Mouse (Mus musculus) lung, postnatal 4 days (tissue): ENCODE data around the gene Eif2ak4.

ENCODE experiments used
- DNase-seq, 2 experiments: peaks; one replicate each; pipeline ENCODE4 v3.0.0; 2021

The Eif2ak4 gene

DNA sequence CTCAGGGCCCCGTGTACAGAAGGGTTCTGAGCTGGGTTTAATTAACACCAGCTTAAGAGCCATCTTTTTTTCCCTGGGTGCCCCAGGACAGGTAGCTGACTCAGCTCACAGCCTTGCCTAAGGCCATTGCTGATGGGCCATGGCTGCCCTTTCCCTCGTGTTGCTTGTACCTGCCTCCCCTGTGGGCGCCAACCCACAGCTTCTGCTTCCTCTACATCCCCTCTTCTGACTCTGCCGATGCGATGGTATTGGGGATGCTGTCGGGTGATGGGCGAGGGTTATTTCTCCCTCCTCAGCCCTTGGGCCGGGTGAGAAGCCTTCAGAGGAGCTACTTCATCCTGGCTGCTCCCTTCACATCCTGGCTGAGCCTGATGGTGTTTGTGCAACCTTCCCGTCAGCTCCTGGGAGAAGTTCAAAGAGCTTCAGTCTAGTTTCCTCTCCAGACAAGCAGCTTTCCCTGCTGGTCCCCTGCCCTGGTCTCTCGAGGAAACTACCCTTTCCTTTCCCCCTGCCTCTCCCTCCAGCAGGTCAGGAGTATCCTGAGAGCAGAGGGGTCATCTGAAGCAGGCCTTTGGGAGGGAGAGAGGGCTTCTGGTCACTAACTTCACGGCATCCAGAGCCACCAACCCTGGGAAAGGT is 123.5 kb downstream of the Eif2ak4 start:
- DNase-seq: no peak

DNA sequence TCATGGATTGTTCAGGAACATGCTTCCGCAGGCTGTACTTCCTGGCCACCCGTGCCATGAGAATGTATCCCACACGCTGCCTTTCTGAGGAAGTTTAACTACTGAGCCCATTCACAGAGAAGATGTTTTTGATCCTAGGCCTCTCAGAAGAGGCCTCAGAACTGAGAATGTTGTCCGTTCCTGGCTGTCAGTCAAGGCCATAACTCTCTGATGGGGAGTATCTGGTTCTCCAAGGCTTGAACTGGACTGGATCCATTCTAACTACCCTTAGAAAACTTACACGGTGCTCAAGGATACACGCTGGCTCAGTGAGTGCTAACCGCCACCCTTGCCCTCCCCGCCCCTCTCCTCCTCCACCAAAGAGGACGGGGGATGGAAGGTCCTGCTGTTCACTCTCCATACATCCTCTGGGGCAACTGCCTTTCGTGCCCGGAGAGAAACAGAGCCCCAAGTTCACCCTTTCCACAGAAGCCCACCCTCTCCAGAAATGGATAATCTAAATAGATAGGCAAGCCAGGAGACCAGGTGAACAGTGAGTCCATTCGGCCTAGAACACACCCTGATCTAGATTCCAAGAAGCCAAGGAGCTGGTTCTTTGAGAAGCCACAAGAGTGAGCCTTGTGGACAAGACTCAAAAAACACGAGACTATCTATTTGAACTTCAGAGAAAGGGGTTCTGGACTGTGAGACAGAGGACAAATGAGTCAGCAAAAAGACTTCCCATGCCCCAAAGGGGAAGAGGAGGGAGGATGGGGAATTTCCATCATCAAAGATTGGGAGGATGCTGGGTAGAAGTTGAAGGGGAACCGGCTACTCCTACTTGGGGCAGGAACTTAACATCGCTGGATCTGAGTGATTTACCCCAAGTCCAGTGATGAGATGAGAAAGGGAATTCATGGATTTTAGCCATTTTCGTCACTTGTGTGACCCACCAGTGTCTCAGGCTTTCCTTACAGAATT is 124.3 kb downstream of the Eif2ak4 start:
- no peak for DNase-seq

DNA sequence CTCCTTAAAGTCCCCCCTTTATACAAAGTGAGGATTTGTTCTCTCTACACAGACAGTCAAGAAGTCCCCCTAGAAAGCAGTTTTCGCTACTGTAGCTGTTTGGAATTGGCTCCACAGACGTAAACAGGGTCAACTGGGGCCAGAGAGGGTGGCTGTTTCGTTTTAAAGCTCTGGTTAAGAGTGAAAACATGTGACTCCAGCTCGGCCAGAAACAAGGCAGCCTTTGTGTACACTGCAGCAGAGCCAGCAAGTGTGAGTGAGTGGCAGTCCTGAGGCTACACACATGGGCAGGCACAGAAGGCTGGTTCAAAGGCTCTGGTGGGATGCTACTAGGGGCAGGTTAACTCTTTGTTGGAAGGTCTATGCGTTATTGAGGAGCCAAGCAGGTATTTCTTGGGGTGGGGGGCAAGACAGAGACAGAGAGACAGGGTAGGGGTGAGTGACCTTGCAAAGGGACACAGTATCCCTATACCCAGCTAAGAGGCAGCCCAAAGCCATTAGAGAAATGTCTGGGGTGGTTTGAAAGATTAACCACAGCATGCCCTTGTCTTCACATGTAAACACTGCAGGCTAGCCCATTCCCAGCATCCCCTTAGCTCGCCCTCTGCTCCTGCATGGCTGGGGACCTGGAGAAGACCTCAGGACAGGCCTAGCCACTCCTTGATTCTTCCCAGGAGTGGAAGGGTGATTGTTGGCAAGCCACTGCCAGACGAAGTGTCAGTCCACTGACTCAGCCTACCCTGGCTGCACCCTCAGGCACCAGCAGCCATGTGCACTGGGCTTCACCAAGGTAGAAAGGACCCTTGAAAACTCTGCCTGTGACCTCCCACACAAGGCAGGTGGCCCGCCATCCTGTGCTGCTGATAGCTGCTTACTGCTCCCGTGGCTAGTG is 131.9 kb downstream of the Eif2ak4 start:
- peak; percentile 56 to 80 for DNase-seq

DNA sequence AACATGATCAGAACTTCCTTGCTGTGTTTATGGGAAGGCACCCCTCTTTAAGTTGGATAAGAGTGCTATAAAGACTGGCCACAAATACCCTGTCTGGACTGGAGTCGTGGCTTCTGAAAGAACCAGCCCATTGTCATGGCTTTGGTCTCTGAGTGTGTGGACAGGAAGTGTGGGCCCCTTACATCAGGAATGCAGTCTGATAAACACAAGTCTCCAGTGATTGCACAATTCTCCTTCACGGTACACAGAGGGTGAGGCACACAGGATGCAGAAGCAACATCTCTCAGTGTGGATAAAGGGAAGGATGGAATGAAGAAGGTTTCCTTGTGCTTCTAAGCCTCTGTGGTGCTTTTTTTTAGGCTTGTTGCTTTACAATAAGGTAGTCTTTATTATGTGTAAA is 133.8 kb downstream of the Eif2ak4 start:
- peak; percentile 45 to 46 for DNase-seq

DNA sequence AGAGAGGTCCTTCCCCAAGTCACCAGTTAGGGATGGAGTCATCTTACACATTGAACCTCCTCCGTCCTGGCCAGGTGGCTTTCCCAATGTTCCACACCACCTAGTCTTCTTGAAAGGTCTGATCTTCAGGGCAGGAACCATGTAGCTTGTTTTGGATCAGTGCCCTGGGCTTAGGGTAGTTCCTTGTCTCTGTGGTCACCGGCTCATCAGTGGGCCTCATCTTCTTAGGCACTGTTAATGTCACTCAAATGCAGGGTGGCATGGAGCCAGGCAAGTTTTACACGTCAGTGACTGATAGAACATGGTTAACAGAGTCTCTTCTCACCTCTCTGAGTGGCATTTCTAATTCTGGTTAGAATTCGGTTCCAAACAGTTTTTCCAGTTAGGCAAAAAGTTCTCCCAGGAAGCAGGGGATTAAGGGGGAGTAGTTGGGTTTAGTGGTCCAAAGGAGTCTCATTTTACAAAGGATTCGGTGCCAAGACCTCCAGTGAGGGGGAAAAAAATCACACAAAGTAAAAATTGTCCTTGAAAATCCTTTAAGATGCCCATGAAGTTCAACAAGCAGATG is 134.8 kb downstream of the Eif2ak4 start:
- DNase-seq: no peak

DNA sequence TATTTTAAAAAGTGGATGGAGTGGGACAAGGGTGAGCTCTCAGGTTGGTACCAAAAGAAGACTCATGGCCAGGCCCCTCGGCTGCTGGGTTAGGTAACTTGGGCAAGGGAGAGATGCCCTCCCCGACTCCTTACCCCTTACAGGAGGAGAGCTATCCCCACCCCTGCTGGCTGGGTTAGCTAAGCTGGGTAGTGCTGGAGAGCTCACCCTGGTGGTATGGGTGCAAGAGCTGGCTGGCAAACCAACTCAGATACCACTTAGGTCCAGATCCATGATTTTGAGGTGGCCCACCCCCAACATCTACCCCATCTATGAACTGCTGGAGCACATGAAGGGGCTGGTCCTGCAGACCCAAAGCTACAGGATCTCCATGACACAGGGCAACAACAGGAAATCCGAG is 136.4 kb downstream of the Eif2ak4 start:
- DNase-seq: no peak
